Mouse (Mus musculus): ENCODE data around the gene Ptpn12. TPM values are rescaled to one million over a fixed set of nuclear protein-coding genes. Genes with fewer than 3 reads are reported as not detected.

Ptpn12 gene
- polyA plus RNA-seq, 1 experiment, result 85.2 TPM

DNA sequence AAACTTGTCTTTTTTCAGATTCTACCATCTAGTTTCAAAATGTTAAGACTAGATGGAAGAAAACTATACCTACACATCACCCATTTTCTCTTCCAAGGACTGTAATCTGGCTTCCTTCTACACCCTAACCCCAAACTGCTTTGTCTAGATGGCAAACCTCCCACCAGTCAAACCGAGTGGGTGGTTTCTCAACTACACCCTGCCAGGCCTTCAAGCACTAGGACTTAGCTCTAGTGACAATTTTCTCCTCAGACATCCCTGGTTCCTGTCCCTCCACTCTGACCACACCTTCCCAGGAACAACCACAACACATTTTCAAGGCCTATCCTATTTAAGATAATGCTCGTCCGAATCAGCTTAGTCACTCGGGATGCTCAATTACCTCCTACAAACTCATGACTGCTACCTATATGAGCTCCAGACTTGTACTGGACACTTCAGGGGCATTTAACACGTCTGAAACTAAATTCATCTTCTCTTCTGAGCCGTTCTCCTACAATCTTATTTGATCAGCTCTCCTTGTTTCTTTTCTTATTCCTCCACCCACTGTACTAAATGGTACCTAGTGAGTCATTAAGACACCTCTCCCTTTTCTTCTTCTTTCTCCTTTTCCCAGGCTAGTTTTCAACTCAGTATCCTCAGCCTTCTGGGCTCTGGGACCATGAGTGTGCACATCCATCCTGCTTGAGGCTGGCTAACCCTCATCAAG, 5.5 kb downstream of the Ptpn12 start:
- H3K4me1 ChIP-seq (ENCODE audit: control insufficient read depth, insufficient read depth, low read length), result peaks cover 24% of the 10 kb centered on the region
- no peak for TF ChIP-seq CTCF (IDR thresholded peaks at IDR 0.05; ENCODE audit: insufficient read depth, low read length)
- TF ChIP-seq POLR2A (IDR thresholded peaks at IDR 0.05; ENCODE audit: borderline replicate concordance, extremely low read depth, low read depth, low read length), result no peak
- WGBS, result 49% methylated on average over 6 of the region's 6 CpGs
- no peak overlapping the region for H3K4me3 ChIP-seq (replicated peaks; ENCODE audit: extremely low read depth, low read depth, low read length)
- no peak for DNase-seq

GRCm38 (mm10) chr5:21049006-21049405, 6.7 kb downstream of the Ptpn12 start:
- WGBS, result 27% methylated on average over 4 of the region's 4 CpGs
- DNase-seq, result no peak
- no peak overlapping the region for H3K4me3 ChIP-seq (replicated peaks; ENCODE audit: extremely low read depth, low read depth, low read length)
- TF ChIP-seq POLR2A (IDR thresholded peaks at IDR 0.05; ENCODE audit: borderline replicate concordance, extremely low read depth, low read depth, low read length), result no peak
- no peak for TF ChIP-seq CTCF (IDR thresholded peaks at IDR 0.05; ENCODE audit: insufficient read depth, low read length)
- H3K4me1 ChIP-seq (ENCODE audit: control insufficient read depth, insufficient read depth, low read length), result peaks cover 27% of the 10 kb centered on the region

- no peak overlapping the region for H3K4me3 ChIP-seq (replicated peaks; ENCODE audit: extremely low read depth, low read depth, low read length)
- H3K4me1 ChIP-seq (ENCODE audit: control insufficient read depth, insufficient read depth, low read length), result peaks cover 28% of the 10 kb centered on the region
- TF ChIP-seq CTCF (IDR thresholded peaks at IDR 0.05; ENCODE audit: insufficient read depth, low read length), result no peak
- no peak for TF ChIP-seq POLR2A (IDR thresholded peaks at IDR 0.05; ENCODE audit: borderline replicate concordance, extremely low read depth, low read depth, low read length)
- 81% methylated on average over 4 of the region's 4 CpGs for WGBS
- no peak for DNase-seq
Measured at GRCm38 (mm10) chr5:21047114-21047513, 8.6 kb downstream of the Ptpn12 start.

DNA sequence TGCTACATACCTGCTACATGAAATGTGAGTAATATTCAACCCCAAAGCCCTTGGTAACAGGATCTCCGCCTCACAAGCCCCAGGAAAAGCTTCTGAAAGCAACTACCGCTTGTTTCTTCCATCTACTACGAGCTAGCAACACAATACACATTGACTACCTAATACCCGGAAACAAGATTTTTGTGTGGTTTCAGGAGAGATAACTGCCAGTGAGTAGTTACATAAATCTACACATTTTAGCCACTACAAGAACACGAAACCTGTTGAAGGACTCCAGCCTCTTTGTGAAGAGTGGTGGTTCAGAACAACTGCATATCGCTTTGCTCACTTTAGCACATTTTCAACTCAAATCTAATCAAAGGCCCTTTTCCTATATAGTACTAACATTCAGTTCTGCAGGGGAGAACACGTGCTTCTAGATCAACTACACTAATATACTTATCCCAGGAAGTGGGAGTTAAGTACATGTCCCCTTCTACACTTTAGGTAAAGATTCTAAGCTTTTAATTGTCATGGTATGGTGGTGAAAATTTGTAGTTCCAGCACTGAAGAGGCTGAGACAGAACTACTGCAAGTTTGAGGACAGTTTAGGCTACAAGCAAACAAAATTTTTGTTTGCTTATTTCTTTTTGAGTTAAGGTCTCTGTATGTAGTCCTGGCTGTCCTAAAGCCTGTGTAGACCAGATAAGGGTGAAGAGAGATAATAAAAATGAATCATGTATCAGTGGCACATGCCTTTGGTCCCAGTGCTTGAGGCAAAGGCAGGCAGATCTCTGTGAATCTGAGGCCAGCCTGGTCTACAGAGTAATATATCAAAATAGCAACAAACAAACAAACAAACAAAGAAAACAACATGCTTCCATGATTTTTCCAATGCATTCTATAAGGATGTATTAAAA, 9.3 kb downstream of the Ptpn12 start:
- Histone ChIP-seq H3K4me1 (ENCODE audit: control insufficient read depth, insufficient read depth, low read length) (peaks cover 26% of the 10 kb centered on the region), H3K4me3 (replicated peaks; ENCODE audit: extremely low read depth, low read depth, low read length) (no peak overlapping the region)
- 48% methylated on average over 7 of the region's 7 CpGs for WGBS
- DNase-seq, result no peak
- TF ChIP-seq POLR2A (IDR thresholded peaks at IDR 0.05; ENCODE audit: borderline replicate concordance, extremely low read depth, low read depth, low read length) (no peak), CTCF (IDR thresholded peaks at IDR 0.05; ENCODE audit: insufficient read depth, low read length) (no peak)

DNA sequence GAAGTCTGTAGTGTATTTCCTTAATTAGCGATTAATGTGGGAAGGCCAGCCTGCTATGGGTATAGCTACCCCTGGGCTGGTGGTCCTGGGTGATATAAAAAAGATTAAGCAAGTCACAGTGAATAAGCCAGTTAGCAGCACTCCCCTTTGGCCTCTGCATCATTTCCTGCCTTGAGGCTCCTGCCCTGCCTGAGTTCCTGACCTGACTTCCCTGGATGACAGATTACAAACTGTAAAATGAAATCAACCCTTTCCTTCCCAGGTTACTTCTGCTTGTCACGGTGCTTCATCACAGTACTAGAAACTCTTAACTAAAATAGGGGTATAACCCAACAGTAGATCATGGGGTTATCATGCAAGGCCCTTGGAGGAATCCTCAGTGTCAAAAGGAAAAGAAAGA, 10.2 kb downstream of the Ptpn12 start:
- no peak for TF ChIP-seq CTCF (IDR thresholded peaks at IDR 0.05; ENCODE audit: insufficient read depth, low read length)
- no peak for DNase-seq
- Histone ChIP-seq H3K4me1 (ENCODE audit: control insufficient read depth, insufficient read depth, low read length) (peaks cover 18% of the 10 kb centered on the region), H3K4me3 (replicated peaks; ENCODE audit: extremely low read depth, low read depth, low read length) (no peak overlapping the region)
- 68% methylated on average over 2 of the region's 2 CpGs for WGBS

DNA sequence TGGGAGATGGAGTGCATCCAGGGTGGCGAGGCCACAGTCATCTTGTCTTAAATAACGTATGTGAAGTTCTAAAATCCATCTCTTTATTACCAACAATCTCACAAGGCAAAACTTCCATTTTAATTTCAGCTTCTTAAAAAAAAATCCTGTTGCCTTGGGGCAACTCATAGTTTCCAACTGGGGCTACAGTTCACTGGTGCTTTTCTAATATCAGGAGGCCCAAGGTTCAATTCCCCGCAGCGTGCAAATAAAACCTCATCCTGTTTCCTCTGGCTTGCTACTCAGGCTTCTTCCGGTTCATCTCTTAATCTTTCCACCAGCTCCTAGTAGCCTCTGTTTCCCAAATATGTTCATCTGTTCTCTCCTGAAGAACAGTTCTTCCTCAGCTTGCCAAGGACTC, 17.6 kb downstream of the Ptpn12 start:
- H3K4me3 ChIP-seq (replicated peaks; ENCODE audit: extremely low read depth, low read depth, low read length), result no peak overlapping the region
- 66% methylated on average over 5 of the region's 5 CpGs for whole genome bisulfite sequencing
- TF ChIP-seq POLR2A (IDR thresholded peaks at IDR 0.05; ENCODE audit: borderline replicate concordance, extremely low read depth, low read depth, low read length) (no peak), CTCF (IDR thresholded peaks at IDR 0.05; ENCODE audit: insufficient read depth, low read length) (no peak)
- no peak for DNase-seq
- H3K4me1 ChIP-seq (ENCODE audit: control insufficient read depth, insufficient read depth, low read length), result peaks cover 24% of the 10 kb centered on the region

- DNase-seq, result no peak
- Histone ChIP-seq H3K4me3 (replicated peaks; ENCODE audit: extremely low read depth, low read depth, low read length) (no peak overlapping the region), H3K4me1 (ENCODE audit: control insufficient read depth, insufficient read depth, low read length) (peaks cover 24% of the 10 kb centered on the region)
- no peak for TF ChIP-seq CTCF (IDR thresholded peaks at IDR 0.05; ENCODE audit: insufficient read depth, low read length)
- no peak for TF ChIP-seq POLR2A (IDR thresholded peaks at IDR 0.05; ENCODE audit: borderline replicate concordance, extremely low read depth, low read depth, low read length)
- WGBS, result 40% methylated on average over 7 of the region's 7 CpGs
Measured at GRCm38 (mm10) chr5:21035689-21036480, 19.8 kb downstream of the Ptpn12 start.

DNA sequence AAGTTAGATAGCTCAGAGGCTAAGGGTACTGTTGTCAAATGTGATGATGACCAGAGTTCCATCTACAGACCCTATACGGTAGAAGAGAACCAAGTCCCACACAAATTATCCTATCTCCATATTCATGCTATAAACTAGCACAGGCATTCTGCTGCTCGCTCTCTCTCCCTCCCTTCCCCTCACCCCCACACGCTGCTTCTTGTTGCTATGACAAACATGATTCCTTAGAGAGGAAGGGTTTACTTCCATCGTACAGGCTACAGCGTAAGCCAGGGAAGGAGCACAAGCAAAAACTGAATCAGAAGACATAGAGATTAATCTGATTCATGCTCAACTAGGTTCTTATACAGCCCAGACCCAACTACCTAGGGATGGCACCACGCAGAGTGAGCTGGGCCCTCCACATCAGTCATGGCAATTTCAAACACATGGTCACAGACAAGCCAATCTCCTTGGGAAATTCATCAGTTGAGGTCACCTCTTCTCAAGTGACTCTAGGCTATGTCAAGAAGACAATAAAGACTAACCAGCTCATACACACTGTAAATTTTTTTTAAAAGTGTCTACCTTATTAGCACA, 21.2 kb downstream of the Ptpn12 start:
- DNase-seq, result no peak
- H3K4me1 ChIP-seq (ENCODE audit: control insufficient read depth, insufficient read depth, low read length), result peaks cover 26% of the 10 kb centered on the region
- no peak overlapping the region for H3K4me3 ChIP-seq (replicated peaks; ENCODE audit: extremely low read depth, low read depth, low read length)
- TF ChIP-seq POLR2A (IDR thresholded peaks at IDR 0.05; ENCODE audit: borderline replicate concordance, extremely low read depth, low read depth, low read length) (no peak), CTCF (IDR thresholded peaks at IDR 0.05; ENCODE audit: insufficient read depth, low read length) (no peak)
- WGBS, result 56% methylated on average over 6 of the region's 6 CpGs

Measured in lung, adult 2 months (tissue).